Mouse (Mus musculus) MEL (cell line): Measurements from ENCODE around the gene Gm4792. TPM values are rescaled to one million over a fixed set of nuclear protein-coding genes. Genes with fewer than 3 reads are reported as not detected.

Experiments used
- DNase-seq: peaks from one replicate; pipeline ENCODE4 v3.0.0; 2011; ENCODE audit warnings: low read depth, low spot score
- H3K27ac ChIP-seq: 2 replicates; pipeline ENCODE4 v1.5.1; 2012; ENCODE audit warnings: low read depth, mild to moderate bottlenecking, control low read depth, low read length, moderate library complexity; ENCODE audit not compliant: control insufficient read depth
- H3K27me3 ChIP-seq, 2 experiments: fragments of 150-350 bp in 1 of 2; sonication (generic) in 1 of 2; 2 replicates each; pipeline ENCODE4 v1.6.1; 2012; ENCODE audit warnings: low read length in 2 of 2, mild to moderate bottlenecking in 2 of 2, improper control_type of control experiment in 1 of 2, moderate library complexity in 1 of 2; ENCODE audit not compliant: insufficient read depth in 2 of 2, control insufficient read depth in 1 of 2
- H3K36me3 ChIP-seq, 2 experiments: 2 replicates each; pipeline ENCODE4 v1.6.1; 2012 to 2014; ENCODE audit warnings: low read length in 2 of 2, improper control_type of control experiment in 1 of 2, inconsistent platforms in 1 of 2, mild to moderate bottlenecking in 1 of 2; ENCODE audit not compliant: insufficient read depth in 2 of 2, control insufficient read depth in 1 of 2
- H3K4me1 ChIP-seq, 2 experiments: fragments of 150-350 bp in 1 of 2; sonication (generic) in 1 of 2; 2 replicates each; pipeline ENCODE4 v1.6.1; 2012; ENCODE audit warnings: low read length in 2 of 2, improper control_type of control experiment in 1 of 2, mild to moderate bottlenecking in 1 of 2; ENCODE audit not compliant: insufficient read depth in 2 of 2, control insufficient read depth in 1 of 2
- H3K4me3 ChIP-seq, 2 experiments: fragments of 150-350 bp in 1 of 2; sonication (generic) in 1 of 2; 2 replicates each; pipeline ENCODE4 v1.5.1; 2012; ENCODE audit warnings: low read depth in 2 of 2, low read length in 2 of 2, mild to moderate bottlenecking in 2 of 2, moderate library complexity in 2 of 2, control low read depth in 1 of 2, improper control_type of control experiment in 1 of 2; ENCODE audit not compliant: control insufficient read depth in 1 of 2, insufficient read depth in 1 of 2
- H3K79me2 ChIP-seq: 2 replicates; pipeline ENCODE4 v1.6.1; 2012; ENCODE audit warnings: mild to moderate bottlenecking, low read length, moderate library complexity; ENCODE audit not compliant: control insufficient read depth, poor library complexity, insufficient read depth
- H3K9ac ChIP-seq: 2 replicates; pipeline ENCODE4 v1.6.1; 2012; ENCODE audit warnings: low read depth, mild to moderate bottlenecking, control low read depth, low read length, moderate library complexity; ENCODE audit not compliant: control insufficient read depth, poor library complexity, severe bottlenecking
- H3K9me3 ChIP-seq: fragments of 150-350 bp; sonication (generic); replicated peaks from 2 replicates; pipeline ENCODE4 v1.6.1; 2012; ENCODE audit warnings: mild to moderate bottlenecking, low read length, improper control_type of control experiment, moderate library complexity; ENCODE audit not compliant: insufficient read depth
- CHD1 ChIP-seq: IDR thresholded peaks from 2 replicates; pipeline ENCODE4 v1.6.1; 2012; ENCODE audit warnings: low read depth, mild to moderate bottlenecking, inconsistent platforms, low read length, improper control_type of control experiment
- E2F4 ChIP-seq: IDR thresholded peaks from 2 replicates; pipeline ENCODE4 v1.6.1; 2011; ENCODE audit warnings: low read depth, low read length, improper control_type of control experiment, borderline replicate concordance
- ELF1 ChIP-seq: IDR thresholded peaks from 2 replicates; pipeline ENCODE4 v1.6.1; 2014; ENCODE audit warnings: low read depth, mild to moderate bottlenecking, inconsistent platforms, low read length, improper control_type of control experiment, moderate library complexity
- EP300 ChIP-seq, 2 experiments: IDR thresholded peaks; 2 replicates each; pipeline ENCODE4 v1.6.1; 2011; ENCODE audit warnings: improper control_type of control experiment in 2 of 2, low read length in 2 of 2, low read depth in 1 of 2, mild to moderate bottlenecking in 1 of 2
- ETS1 ChIP-seq: IDR thresholded peaks from 2 replicates; pipeline ENCODE4 v1.6.1; 2012; ENCODE audit warnings: low read depth, mild to moderate bottlenecking, inconsistent platforms, low read length, improper control_type of control experiment, moderate library complexity
- GABPA ChIP-seq: IDR thresholded peaks from 2 replicates; pipeline ENCODE4 v1.6.1; 2012; ENCODE audit warnings: low read depth, mild to moderate bottlenecking, inconsistent platforms, low read length, improper control_type of control experiment, moderate library complexity
- GATA1 ChIP-seq: IDR thresholded peaks from 2 replicates; pipeline ENCODE4 v1.6.1; 2011; ENCODE audit warnings: low read depth, low read length, improper control_type of control experiment
- JUND ChIP-seq: IDR thresholded peaks from 2 replicates; pipeline ENCODE4 v1.6.1; 2011; ENCODE audit warnings: low read depth, mild to moderate bottlenecking, improper control_type of control experiment, low read length
- MEF2A ChIP-seq: IDR thresholded peaks from 2 replicates; pipeline ENCODE4 v1.6.1; 2014; ENCODE audit warnings: low read depth, mild to moderate bottlenecking, inconsistent platforms, low read length, improper control_type of control experiment; ENCODE audit not compliant: poor library complexity, insufficient replicate concordance, severe bottlenecking; ENCODE audit errors: extremely low read depth
- MYB ChIP-seq: IDR thresholded peaks from 2 replicates; pipeline ENCODE4 v1.6.1; 2011; ENCODE audit warnings: mild to moderate bottlenecking, low read depth, low read length, improper control_type of control experiment
- MYC ChIP-seq: IDR thresholded peaks from 2 replicates; pipeline ENCODE4 v1.6.1; 2011; ENCODE audit warnings: low read depth, mild to moderate bottlenecking, low read length, improper control_type of control experiment, moderate library complexity
- NELFE ChIP-seq: IDR thresholded peaks from 2 replicates; pipeline ENCODE4 v1.6.1; 2011; ENCODE audit warnings: low read depth, low read length, improper control_type of control experiment
- RCOR1 ChIP-seq: IDR thresholded peaks from 2 replicates; pipeline ENCODE4 v1.6.1; 2012; ENCODE audit warnings: low read depth, mild to moderate bottlenecking, inconsistent platforms, low read length, improper control_type of control experiment
- SIN3A ChIP-seq: IDR thresholded peaks from 2 replicates; pipeline ENCODE4 v1.6.1; 2012; ENCODE audit warnings: low read length, improper control_type of control experiment, inconsistent platforms
- TAL1 ChIP-seq: IDR thresholded peaks from 2 replicates; pipeline ENCODE4 v1.6.1; 2012; ENCODE audit warnings: mild to moderate bottlenecking, inconsistent platforms, low read length, moderate library complexity, mixed read lengths
- TCF12 ChIP-seq: IDR thresholded peaks from 2 replicates; pipeline ENCODE4 v1.6.1; 2014; ENCODE audit warnings: low read depth, mild to moderate bottlenecking, inconsistent platforms, low read length, improper control_type of control experiment, moderate library complexity
- ZC3H11A ChIP-seq: IDR thresholded peaks from 2 replicates; pipeline ENCODE4 v1.6.1; 2012; ENCODE audit warnings: low read depth, mild to moderate bottlenecking, inconsistent platforms, low read length, improper control_type of control experiment
- ZKSCAN1 ChIP-seq: IDR thresholded peaks from 2 replicates; pipeline ENCODE4 v1.6.1; 2012; ENCODE audit warnings: low read depth, mild to moderate bottlenecking, inconsistent platforms, low read length, improper control_type of control experiment, moderate library complexity
- ZMIZ1 ChIP-seq: IDR thresholded peaks from 2 replicates; pipeline ENCODE4 v1.6.1; 2012; ENCODE audit warnings: low read depth, mild to moderate bottlenecking, inconsistent platforms, low read length, improper control_type of control experiment, moderate library complexity
- polyA plus RNA-seq, 2 experiments: library from polyadenylated mRNA; stranded (reverse) in 1 of 2; unstranded in 1 of 2; fragments of >175 nt in 1 of 2; fragments of >200 nt in 1 of 2; gene quantifications; 2 replicates each; pipeline versions ENCODE4 v1.2.1 to v1.2.4; 2012; ENCODE audit warnings: low replicate concordance in 2 of 2, low read depth in 1 of 2; ENCODE audit not compliant: insufficient read length in 2 of 2, insufficient read depth in 1 of 2, missing spikeins in 1 of 2
- total RNA-seq: library from RNA; depleted of rRNA; stranded (reverse); fragments of 300-350 nt; gene quantifications from 2 replicates; pipeline ENCODE4 v1.2.3, GENCODE M21; 2012

The Gm4792 gene
- total and polyA plus RNA-seq, 3 experiments = not detected

GRCm38 (mm10) chr10:94256518-94256917 is 42.0 kb downstream of the Gm4792 start:
- H3K4me3 ChIP-seq = no peak overlapping the region
- DNase-seq = peak; percentile 17
- TF ChIP-seq GATA1 (no peak), TCF12 (peak; percentile 59; the same call in 1 of the 2 replicates), MEF2A (peak; percentile 17; the same call in 1 of the 2 replicates), ETS1 (no peak), EP300 (IDR thresholded peaks at IDR 0.05; ENCODE audit: low read depth in 1 of 2, low read length in 2 of 2) (peak; percentile 48 to 69; a peak in 3 of 4 replicates)
- TF ChIP-seq, all 39 proteins: peak for 3
- no peaks in the 10 kb centered on the region for H3K79me2 ChIP-seq
- no peak overlapping the region for H3K9ac ChIP-seq
- H3K27me3 ChIP-seq = no peaks in the 10 kb centered on the region
- peaks cover 4 to 7% of the 10 kb centered on the region in 2 experiments; a peak in 3 of 4 replicates for H3K4me1 ChIP-seq
- no peak overlapping the region for H3K27ac ChIP-seq
- no peaks in the 10 kb centered on the region for H3K9me3 ChIP-seq
- no peaks in the 10 kb centered on the region for H3K36me3 ChIP-seq

DNA sequence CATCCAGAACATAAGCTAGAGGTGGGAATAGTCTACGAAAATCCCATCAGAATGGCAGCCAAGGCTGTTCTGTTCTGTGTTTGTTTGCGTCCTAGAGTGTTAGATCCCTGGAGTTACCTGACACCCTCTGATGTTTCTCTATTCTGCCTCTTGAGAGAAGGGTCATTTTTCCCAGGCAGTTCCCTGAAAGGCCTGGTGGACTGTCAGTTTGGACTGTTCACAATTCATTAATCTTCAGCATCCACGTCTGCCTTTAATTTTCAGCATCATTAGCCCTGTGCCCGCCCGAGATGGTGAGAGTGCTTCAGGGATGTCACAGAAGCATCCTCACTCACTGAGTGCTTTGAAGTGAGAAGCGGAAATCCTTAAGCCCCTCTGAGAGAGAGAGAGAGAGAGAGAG is 42.8 kb downstream of the Gm4792 start:
- no peak overlapping the region for H3K27ac ChIP-seq
- TF ChIP-seq MYC = no peak
- no peak for TF ChIP-seq GATA1
- no peak for TF ChIP-seq ZC3H11A
- TF ChIP-seq SIN3A = no peak
- no peak for TF ChIP-seq MYB
- no peak for TF ChIP-seq ELF1
- TF ChIP-seq E2F4 = no peak
- TF ChIP-seq NELFE = no peak
- TF ChIP-seq ZMIZ1 = no peak
- no peak for TF ChIP-seq GABPA
- TF ChIP-seq ZKSCAN1 = no peak
- no peak for TF ChIP-seq CHD1
- TF ChIP-seq TAL1 = no peak
- no peak for TF ChIP-seq RCOR1
- no peak for TF ChIP-seq JUND
- H3K9ac ChIP-seq = no peak overlapping the region
- no peaks in the 10 kb centered on the region for H3K79me2 ChIP-seq
- no peaks in the 10 kb centered on the region for H3K27me3 ChIP-seq
- no peak for DNase-seq
- H3K4me3 ChIP-seq = no peak overlapping the region
- 0 out of 4 replicates have a peak, but pooled peaks cover 0 to under 1% of the 10 kb centered on the region in 2 experiments for H3K36me3 ChIP-seq
- peaks cover 4 to 5% of the 10 kb centered on the region in 2 experiments; a peak in 3 of 4 replicates for H3K4me1 ChIP-seq
- H3K9me3 ChIP-seq = no peaks in the 10 kb centered on the region
